Comparison of ENCODE assay signal across 7 mouse cellular contexts in genomic region chr17:26616696-26617095, GRCm38 (mm10). TPM values are rescaled to one million over a fixed set of nuclear protein-coding genes. Genes with fewer than 3 reads are reported as not detected.
A peak's percentile ranks its signal among the peaks of the same experiment; 100 is the strongest.
DNase-seq lines count a peak whose midpoint lies in the region; ATAC-seq and TF ChIP-seq lines count a peak whose summit lies in the region.

No protein-coding gene starts in this region.

- DNase-seq in heart, postnatal 0 days (ENCODE audit: low spot score) = no peak
- peak; percentile 87 to 96 for DNase-seq in kidney, postnatal 36 days
- peak; percentile 88 for DNase-seq in lung, postnatal 36 days
- DNase-seq in embryo, embryonic 10.5 days (ENCODE audit: low spot score) = no peak
- DNase-seq in thymus, postnatal 36 days = no peak
- DNase-seq in thymus, adult 2 months = no peak

- TF ChIP-seq EP300 in heart, postnatal 0 days (IDR thresholded peaks at IDR 0.05; ENCODE audit: low read depth) = peak; percentile 82; the same call in 1 of the 2 replicates

- H3K4me1 ChIP-seq in heart, postnatal 0 days (ENCODE audit: control insufficient read depth, insufficient read depth) = peaks cover 28% of the 10 kb centered on the region
- no peaks in the 10 kb centered on the region for H3K4me1 ChIP-seq in thymus, adult 2 months (replicated peaks; ENCODE audit: control insufficient read depth, insufficient read depth, low read length)

- no peak overlapping the region for H3K4me2 ChIP-seq in heart, postnatal 0 days (ENCODE audit: low read depth, low read length)

- H3K27ac ChIP-seq in heart, postnatal 0 days (ENCODE audit: low read depth) = peak overlapping the region; percentile 55
- H3K27ac ChIP-seq in thymus, adult 2 months (ENCODE audit: control insufficient read depth, insufficient read depth, low read length) = no peak overlapping the region

- TF ChIP-seq CTCF in heart, postnatal 0 days (IDR thresholded peaks at IDR 0.05; ENCODE audit: low read depth) = no peak
- no peak for TF ChIP-seq CTCF in thymus, adult 2 months (IDR thresholded peaks at IDR 0.05; ENCODE audit: borderline replicate concordance, control insufficient read depth, extremely low read depth, insufficient read depth, low read length, poor library complexity)

- peaks cover 26% of the 10 kb centered on the region for H3K36me3 ChIP-seq in heart, postnatal 0 days (replicated peaks; ENCODE audit: control insufficient read depth, insufficient read depth, low read length)
- no peaks in the 10 kb centered on the region for H3K36me3 ChIP-seq in thymus, adult 2 months (ENCODE audit: control insufficient read depth, insufficient read depth, low read length)

- no peak overlapping the region for H3K4me3 ChIP-seq in heart, postnatal 0 days (ENCODE audit: low read depth, low read length)
- H3K4me3 ChIP-seq in thymus, adult 2 months (ENCODE audit: control insufficient read depth, insufficient read depth, low read length) = no peak overlapping the region

- no peaks in the 10 kb centered on the region for H3K27me3 ChIP-seq in heart, postnatal 0 days (ENCODE audit: control insufficient read depth, insufficient read depth, low read length)
- no peaks in the 10 kb centered on the region for H3K27me3 ChIP-seq in thymus, adult 2 months (ENCODE audit: control insufficient read depth, insufficient read depth, low read length)

- 68% methylated on average over 2 of the region's 2 CpGs for WGBS in heart, postnatal 0 days
- 80% methylated on average over 2 of the region's 2 CpGs for WGBS in thymus, adult 2 months

- H3K9ac ChIP-seq in heart, postnatal 0 days (replicated peaks; ENCODE audit: low read depth, low read length) = no peak overlapping the region; the same call in 1 of the 2 replicates

- no peak for TF ChIP-seq POLR2A in thymus, adult 2 months (IDR thresholded peaks at IDR 0.05; ENCODE audit: control insufficient read depth, extremely low read depth, insufficient read depth, low read length, poor library complexity)

- H3K9me3 ChIP-seq in heart, postnatal 0 days (replicated peaks; ENCODE audit: control insufficient read depth, low read length) = no peaks in the 10 kb centered on the region

- peak; percentile 55 for ATAC-seq in common myeloid progenitor, adult 5-6 weeks (replicated peaks; ENCODE audit: low read depth, poor library complexity, severe bottlenecking)
- peak; percentile 62; the same call in 1 of the 2 replicates for ATAC-seq in heart, postnatal 0 days (ENCODE audit: insufficient read depth, low read depth)

RNA-seq across cellular contexts. Expression of gene Atp6v0e, which starts 46.3 kb away (rescaled TPM):
- 236 and 246 TPM in 2 replicates for total RNA-seq in common myeloid progenitor, adult 5-6 weeks (2017)
- 224 and 298 TPM in 2 replicates for total RNA-seq in heart, postnatal 0 days (2014; rRNA removed; ENCODE audit: low replicate concordance)
- polyA plus RNA-seq in heart, postnatal 0 days (2015; fragmentation: Nextera tagmentation; extraction: Ambion mirVana) = 206 and 223 TPM in 2 replicates
- 279 and 354 TPM in 2 replicates for polyA plus RNA-seq in thymus, adult 2 months (2012; rRNA removed)

RNA-seq across cellular contexts. Expression of gene Dusp1, which starts 54.8 kb away (rescaled TPM):
- total RNA-seq in common myeloid progenitor, adult 5-6 weeks (2017) = 73.2 and 84.6 TPM in 2 replicates
- total RNA-seq in heart, postnatal 0 days (2014; rRNA removed; ENCODE audit: low replicate concordance) = 105 and 114 TPM in 2 replicates
- 23.1 and 24.0 TPM in 2 replicates for polyA plus RNA-seq in heart, postnatal 0 days (2015; fragmentation: Nextera tagmentation; extraction: Ambion mirVana)
- 53.8 and 59.3 TPM in 2 replicates for polyA plus RNA-seq in thymus, adult 2 months (2012; rRNA removed)

RNA-seq across cellular contexts. Expression of gene Ergic1, which starts 55.4 kb away (rescaled TPM):
- 44.6 and 46.9 TPM in 2 replicates for total RNA-seq in common myeloid progenitor, adult 5-6 weeks (2017)
- 148 and 152 TPM in 2 replicates for total RNA-seq in heart, postnatal 0 days (2014; rRNA removed; ENCODE audit: low replicate concordance)
- polyA plus RNA-seq in heart, postnatal 0 days (2015; fragmentation: Nextera tagmentation; extraction: Ambion mirVana) = 50.8 and 53.3 TPM in 2 replicates
- polyA plus RNA-seq in thymus, adult 2 months (2012; rRNA removed) = 80.2 and 86.3 TPM in 2 replicates

Comparison
In these comparisons a context has a peak if more than half of its experiments do, and no peak if none do; other contexts are left out.
1. DNase-seq: peak in kidney, postnatal 36 days (2 of 2) and lung, postnatal 36 days (single experiment); none in heart, postnatal 0 days (single experiment), embryo, embryonic 10.5 days (single experiment), thymus, postnatal 36 days (0 of 2) and thymus, adult 2 months (single experiment).